Mouse (Mus musculus) mesoderm, embryonic 11.5 days (tissue): Measurements from ENCODE around the gene Ptprcap.

ENCODE experiments used
- DNase-seq: peaks from one replicate; pipeline ENCODE4 v3.0.0-alpha.2; 2012; ENCODE audit warnings: low read depth, low spot score

The Ptprcap gene

GRCm38 (mm10) chr19:4194776-4195650 is 41.6 kb downstream of the Ptprcap start:
- no peak for DNase-seq

DNA sequence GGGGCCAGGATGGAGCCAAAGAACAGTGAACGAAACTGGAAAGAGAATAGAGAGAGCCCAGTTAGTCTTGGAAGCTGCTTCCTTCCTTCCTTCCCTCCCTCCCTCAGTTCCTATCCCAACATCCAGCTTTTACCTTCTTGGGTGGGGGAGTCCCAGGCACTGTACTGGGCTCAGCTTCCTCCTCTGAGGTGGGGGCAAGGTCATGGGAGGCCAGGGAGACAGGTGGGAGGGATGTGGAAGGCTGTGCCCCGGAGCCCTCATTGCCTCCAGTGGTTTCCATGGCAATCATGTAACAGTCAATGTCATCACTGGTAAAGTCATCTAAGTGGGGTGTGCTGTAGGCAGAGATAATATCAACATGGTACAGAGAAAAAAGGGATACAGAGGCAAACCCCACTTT is 42.6 kb downstream of the Ptprcap start:
- DNase-seq, result no peak

- no peak for DNase-seq
Measured at GRCm38 (mm10) chr19:4196548-4196947, 43.1 kb downstream of the Ptprcap start.

- DNase-seq, result no peak
Measured at GRCm38 (mm10) chr19:4197180-4197579, 43.8 kb downstream of the Ptprcap start.

DNA sequence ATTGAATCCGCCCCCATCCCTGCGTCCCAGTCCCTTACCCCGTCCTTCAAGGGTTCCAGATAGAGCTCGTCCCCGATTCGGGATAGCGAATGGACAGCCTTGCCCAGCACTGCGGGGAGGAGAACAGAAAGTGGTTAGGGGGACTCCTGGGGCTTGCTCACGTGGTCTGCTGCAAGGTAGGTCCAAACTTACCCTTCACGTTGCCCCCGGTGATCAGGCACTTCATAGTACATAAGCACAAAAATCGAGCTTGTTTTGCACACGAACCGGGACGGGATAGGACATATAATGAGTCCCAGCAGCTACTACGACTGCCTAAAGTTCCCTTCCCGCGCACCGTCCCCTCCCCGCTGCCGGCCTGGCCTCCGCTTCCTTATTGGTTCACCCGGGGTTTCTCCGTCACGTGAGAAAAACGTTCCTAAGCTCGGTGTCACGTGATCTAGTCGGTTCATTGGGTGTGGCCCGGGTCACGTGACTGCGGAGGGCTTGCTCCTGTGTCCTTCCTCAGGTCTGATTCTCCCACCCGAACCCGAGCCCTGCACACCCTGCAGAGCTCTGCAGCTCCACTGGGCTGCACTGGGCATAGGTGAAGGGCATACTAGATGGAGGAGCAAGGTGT is 48.0 kb downstream of the Ptprcap start, which contains the start of gene Rad9a:
TSS of gene Rad9a (minus strand) at position 372 of the 619 bp plus-strand sequence.
- DNase-seq, result peak; percentile 97

DNA sequence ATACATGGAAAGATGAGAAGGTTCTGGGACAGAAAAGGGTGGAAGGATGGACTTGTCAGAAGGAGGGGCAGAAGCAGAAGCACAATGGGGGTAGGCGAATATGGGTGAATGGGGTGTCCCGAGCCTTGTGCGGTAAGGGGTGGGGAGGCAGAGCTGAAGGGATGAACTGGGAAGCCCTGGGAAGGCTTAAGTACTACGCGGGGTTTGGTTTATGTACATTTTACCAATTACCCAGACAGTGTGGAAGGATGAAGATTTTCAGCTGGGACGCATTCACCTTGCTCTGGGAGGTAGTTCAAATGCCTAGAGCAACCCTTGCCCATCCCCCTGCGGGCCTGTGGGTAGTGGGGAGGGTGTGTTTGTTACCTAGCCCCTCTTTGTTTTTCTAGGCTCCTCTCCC is 48.7 kb downstream of the Ptprcap start:
- no peak for DNase-seq

DNA sequence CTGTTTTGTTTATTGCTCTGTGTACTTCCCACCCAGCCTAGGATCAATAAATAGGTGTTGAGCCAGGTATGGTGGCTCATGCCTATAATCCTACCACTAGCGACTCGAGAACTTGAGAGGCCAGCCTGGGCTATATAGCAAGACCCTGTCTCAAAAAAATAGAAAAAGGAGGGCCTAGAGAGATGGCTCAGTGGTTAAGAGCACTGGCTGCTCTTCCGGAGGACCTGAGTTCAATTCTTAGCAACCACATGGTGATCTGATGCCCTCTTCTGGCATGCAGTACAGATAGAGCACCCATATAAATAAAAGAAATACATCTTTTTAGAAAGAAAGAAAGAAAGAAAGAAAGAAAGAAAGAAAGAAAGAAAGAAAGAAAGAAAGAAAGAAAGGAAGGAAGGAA is 49.7 kb downstream of the Ptprcap start:
- no peak for DNase-seq

DNA sequence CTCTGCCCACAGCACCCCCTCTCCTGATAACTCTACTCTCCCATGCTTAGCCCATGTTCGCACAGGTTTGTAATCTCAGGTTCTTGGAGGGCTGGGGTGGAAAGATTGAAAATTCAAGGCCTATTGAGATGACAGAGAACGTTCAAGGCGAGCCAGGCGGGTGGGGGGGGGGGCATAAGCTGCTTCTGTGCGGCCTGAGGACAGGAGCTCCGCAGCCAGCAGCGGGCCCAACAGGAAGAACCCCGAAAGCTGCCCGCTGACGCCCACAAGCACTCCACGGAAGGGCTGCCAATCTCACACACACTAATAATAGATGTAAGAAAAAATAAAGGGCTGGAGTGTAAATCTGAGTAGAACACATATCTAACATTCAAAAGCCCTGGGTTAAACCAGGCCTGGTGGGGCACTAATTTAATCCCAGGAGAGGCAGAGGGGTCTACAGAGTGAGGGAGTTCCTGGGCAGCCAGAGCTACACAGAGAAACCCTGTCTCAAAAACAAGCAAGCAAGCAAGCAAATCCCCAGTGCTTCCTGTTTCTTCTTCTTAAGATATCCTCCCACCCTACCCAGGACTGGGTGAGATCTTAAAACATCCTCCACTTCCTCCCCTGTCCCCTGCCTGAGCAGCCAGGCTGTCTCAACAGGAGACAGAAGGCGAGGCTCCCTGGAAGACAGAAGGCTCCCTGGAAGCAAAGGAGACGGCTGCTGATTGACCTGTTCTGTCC is 50.4 kb downstream of the Ptprcap start:
- no peak for DNase-seq

DNA sequence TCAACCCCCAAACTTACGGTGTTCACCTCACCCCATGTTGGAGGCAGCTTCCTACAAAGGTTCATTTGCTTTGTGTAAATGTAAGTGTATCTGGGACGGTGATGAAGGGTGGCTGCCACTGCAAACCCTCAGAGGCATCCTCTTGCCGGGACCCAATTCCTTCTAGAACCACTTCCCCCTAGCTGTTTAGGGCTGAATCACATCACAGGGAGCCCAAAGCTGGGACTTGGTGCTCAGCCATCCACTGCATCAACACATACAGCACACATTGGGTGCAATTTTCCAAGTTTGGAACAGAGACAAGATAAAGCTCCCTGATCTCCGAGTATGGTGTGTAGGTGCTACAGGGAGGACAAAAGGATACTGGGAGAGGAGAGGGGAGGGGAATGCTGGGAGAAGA is 51.5 kb downstream of the Ptprcap start:
- DNase-seq, result no peak
